Mouse (Mus musculus): Measurements from ENCODE around the gene Pmepa1. TPM values are rescaled to one million over a fixed set of nuclear protein-coding genes. Genes with fewer than 3 reads are reported as not detected.

Pmepa1 gene
- polyA plus RNA-seq, 2 experiments from 2014 or later, result 10.4 to 12.7 TPM

GRCm38 (mm10) chr2:173275343-173276201 is 761 bp downstream of the Pmepa1 start:
- peak; percentile 13 for ATAC-seq

DNA sequence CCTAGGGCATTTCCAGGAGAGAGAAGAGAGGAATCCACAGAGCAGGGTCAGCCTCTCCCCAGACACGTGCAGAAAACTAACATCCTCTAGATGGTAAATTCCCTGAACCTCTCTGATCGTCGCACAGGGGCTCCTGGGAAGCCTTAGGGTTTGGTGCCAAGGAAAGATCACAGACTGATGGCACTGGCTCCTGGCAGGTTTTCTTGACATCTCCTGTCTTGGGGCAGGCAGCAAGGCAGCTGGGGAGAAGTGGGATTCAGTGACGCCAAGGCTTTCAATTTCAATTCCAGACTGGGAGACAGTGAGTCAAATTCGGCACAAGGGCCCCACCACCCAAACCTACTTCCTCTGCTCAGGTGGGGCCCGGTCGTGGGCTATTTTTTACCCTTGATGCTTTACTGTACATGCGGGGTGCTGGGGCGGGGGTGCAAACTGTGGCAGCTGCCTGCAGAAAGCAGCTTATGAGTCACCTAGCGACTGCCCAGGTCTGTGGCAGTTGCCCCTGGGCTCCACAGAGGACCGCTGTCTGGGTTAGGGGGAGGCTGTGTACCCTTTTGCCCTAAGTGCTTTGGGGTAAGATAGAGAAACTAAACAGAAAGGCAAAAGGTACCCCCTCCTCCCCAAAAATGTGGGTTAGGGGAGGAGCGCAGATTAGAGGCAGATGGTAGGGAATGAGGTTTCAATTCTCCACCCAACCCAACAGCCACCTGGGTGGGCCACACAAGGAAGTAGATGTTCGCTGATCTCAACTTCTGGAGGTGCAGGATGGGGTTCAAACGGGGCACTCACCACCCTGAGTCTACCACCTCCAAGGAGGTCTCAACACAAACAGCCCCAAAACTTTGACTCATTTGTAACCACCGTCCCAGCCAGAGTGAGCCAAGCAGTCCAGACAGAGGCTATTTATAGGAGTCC is 1.6 kb downstream of the Pmepa1 start:
- ATAC-seq, result peak; percentile 32

- ATAC-seq, result no peak
Measured at GRCm38 (mm10) chr2:173273885-173274284, 2.4 kb downstream of the Pmepa1 start.

GRCm38 (mm10) chr2:173272354-173272900 is 3.9 kb downstream of the Pmepa1 start:
- ATAC-seq, result no peak

- ATAC-seq, result no peak
Measured at GRCm38 (mm10) chr2:173271541-173271940, 4.8 kb downstream of the Pmepa1 start.

DNA sequence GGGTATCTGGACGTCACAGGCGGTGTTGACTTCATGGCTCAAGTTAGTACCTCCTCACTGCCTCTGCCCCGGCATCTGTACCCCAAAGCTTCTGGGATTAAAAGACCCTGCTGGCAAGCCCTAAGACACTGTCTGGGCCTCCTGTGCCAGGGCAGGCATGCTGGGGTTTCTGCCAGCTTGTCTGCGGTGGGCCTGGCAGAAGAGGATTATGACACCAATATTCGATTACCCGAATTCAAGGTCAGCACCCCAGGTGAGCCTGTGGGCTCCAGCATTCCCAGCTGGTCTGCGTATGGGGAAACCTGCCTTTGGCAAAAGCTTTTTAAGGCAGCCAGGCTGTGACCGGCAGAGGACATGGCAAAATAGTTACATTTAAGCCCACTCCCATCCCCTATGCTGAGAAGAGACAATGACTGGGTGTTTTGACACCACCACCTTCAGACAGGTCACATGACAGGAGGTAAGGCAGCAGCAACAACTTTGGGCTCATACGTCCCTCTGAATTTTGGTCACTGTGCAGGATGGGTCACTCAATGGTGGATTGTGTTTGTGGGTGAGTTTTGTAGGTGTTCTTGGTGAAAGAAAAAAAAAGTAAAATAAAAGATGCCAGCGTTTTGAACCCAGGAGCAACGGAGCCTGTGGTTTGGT is 5.6 kb downstream of the Pmepa1 start:
- no peak for ATAC-seq

- no peak for ATAC-seq
Measured at GRCm38 (mm10) chr2:173270196-173270595, 6.1 kb downstream of the Pmepa1 start.

GRCm38 (mm10) chr2:173267562-173267961 is 8.8 kb downstream of the Pmepa1 start:
- no peak for ATAC-seq

DNA sequence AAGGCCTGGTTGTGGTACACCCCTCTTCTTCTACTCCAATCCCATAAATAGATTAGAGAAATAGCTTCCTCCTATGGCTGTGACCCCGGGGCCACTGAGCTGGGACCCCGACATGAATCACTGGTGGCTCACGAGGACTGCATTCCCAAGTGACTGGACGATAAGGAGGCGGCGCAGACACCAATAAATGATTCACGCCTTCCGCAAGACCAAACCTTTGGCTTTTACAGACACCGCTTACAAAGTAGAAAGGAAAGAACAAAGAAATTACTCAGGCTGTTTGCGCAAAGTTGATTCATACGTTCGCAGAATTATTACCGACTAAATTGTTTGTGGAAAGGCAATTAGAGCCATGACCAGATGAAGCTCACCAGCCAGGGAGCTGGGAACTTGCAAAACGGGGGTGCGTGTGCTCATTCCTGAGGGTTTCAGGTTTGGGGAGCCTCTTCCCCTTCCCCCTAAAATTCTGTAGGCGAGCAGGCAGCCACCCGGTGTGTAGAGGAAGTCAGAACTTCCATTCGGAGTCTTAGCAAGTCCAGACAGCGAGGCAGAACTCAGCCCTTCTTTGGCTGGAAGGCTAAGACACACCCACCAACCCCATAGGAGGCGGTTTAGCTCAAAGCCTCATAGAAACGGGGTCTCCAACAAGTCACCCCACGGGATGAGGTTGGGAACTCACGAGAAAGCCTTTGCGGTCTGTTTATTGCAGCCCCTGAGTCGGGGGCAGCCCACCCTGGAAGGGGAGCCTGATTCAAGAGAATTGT is 9.8 kb downstream of the Pmepa1 start:
- ATAC-seq, result no peak

DNA sequence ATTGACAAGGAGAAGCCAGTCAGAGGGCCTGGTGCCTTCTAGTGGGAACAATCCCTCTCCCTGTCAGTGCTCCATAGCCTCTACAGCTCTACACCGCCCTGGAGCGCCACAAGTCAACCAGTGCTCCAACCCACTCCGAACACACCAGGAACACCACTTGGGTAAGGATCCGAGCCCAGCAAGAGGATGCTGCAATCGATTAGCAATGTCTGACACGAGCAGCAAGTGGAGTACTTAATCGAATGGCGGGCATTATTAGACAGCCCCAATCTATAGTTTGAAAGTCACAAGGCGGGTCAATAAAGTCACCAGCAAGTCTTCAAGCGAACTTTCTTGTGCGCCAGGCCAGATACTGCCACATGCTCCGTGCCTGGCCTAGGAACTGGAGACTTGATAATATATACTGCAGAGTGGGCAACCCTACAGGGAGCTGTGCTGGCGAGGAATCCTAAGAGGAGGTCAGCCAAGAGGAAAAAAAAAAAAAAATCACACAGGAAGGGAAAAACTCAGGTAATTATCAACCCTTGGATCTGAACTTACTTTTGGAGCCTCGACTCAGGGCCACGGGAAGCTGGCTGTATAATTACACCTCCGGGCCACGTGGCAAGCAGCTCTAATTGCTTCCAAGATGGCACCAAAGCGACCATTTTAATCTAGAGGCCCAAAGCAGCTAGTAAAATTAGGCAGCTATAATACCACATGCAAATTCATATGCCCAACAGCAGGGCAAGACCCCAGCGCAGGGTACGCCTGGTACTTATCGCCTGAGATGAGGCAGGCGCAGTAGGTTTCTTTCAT is 10.7 kb downstream of the Pmepa1 start:
- no peak for ATAC-seq

GRCm38 (mm10) chr2:173264467-173265128 is 11.7 kb downstream of the Pmepa1 start:
- ATAC-seq, result peak; percentile 85

DNA sequence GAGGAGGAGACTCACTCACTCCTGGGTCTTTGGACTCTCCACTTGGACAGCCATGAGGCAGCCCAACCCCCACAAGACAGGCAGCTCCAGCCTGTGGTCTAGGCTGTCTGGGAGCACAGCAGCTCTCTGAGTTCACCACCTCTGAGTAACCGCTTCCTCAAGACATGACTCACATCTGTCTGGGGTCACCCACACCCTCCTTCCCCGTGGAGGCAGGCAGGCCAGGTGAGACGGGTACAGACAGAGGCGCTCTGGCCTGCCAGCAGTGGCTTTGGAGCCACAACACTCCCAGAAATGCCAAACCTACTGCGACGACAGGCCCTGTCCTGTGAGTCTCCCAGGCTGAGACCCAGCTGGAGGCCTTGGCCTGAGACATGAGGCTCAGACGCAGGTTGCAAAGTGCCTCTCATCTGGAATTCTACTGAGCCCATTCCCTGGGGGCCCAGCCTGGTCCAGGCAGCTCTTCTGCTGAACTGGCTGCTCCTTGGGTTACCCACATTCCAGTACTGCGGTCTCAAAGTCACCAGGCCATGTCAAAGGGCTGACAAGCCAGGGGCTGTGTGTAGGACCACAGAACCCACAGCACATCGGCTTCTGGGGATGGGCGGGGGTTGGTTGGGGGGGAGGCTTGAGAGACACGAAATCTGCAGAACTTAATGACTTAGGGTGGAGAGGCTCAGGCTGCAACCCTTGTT is 12.6 kb downstream of the Pmepa1 start:
- ATAC-seq, result peak; percentile 86

DNA sequence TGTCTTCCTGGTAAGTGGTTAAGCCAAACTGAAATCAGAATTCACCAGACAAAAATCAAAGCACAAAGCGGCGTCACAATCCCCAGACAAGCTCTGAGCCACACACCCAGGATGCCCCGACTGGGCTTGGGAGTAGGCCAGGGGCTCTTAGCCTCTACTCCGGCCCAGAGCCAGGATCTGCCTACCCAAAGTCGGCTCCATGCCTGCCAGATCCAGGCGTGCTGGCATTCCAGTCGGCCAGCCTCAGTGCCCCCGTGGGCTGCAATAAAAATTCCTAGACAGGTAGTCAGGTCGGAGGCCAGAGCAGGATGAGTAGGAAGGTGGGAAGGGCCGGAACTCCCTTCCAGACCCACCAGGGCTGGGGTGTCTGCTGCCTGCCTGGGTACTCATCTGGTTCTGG is 14.8 kb downstream of the Pmepa1 start:
- no peak for ATAC-seq

DNA sequence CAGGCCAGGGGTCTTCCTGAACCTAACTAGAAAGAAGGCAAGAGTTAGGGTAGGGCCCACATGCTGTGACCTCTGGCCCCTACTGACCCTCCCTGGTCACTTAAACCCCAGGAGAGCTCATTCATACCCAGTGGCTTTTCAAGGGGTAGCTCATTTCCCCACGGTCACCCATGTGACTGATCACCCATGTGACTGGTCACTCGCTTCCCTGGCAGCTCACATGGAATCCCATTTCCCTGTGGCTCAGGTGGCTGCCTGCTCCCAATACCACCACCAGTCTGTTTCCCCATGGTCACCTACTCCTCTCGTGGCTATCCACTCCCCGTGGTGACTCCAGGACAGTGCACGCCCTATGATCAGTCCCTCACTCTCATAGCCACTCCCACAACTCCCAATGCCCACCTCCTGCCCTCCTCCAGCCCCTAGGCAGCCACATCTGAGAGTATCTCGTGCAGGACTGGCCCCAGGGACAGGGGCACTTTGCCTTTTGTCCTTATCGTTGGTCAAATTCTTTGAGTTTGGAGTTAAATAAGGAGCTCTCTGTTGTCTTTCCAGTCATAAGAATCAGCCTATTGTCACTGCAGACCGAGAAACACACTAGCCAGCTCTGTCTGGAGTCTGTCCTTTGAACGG is 17.8 kb downstream of the Pmepa1 start:
- ATAC-seq, result no peak

- ATAC-seq, result no peak
Measured at GRCm38 (mm10) chr2:173257610-173258009, 18.7 kb downstream of the Pmepa1 start.

DNA sequence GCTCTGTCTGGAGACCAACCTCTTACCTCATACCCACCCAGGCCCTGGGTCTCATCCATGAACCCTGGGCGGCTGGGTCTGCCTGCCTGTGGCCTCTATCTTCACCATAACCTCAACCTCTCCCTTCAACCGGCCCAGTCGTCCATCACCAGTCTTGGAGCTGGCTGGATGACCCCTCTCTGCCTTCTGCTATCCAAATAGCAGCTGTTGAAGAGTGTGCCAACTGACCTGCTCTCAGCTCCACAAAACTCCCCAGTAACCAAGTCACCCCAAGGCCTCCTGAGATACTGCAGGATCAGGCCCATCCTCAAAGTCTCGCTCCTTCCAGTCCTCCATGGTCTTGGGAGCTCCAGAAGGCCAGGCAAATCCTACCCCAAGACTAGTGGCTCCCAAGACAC is 19.8 kb downstream of the Pmepa1 start:
- no peak for ATAC-seq

GRCm38 (mm10) chr2:173255810-173256551 is 20.4 kb downstream of the Pmepa1 start:
- ATAC-seq, result no peak

Data from CD4-positive, CD25-positive, alpha-beta regulatory T cell, adult 4 months (primary cell).